Mouse (Mus musculus) liver, embryonic 12.5 days (tissue): ENCODE results near the gene Lrp5. TPM values are rescaled to one million over a fixed set of nuclear protein-coding genes. Genes with fewer than 3 reads are reported as not detected.
A peak's percentile ranks its signal among the peaks of the same experiment; 100 is the strongest.

Experiments used
- ATAC-seq: fragments of 200-750 bp; cut with Nextera tagmentation; 2 replicates; pipeline ENCODE4 v1.8.0; 2017; ENCODE audit warnings: moderate number of reproducible peaks, mild to moderate bottlenecking, moderate library complexity
- H3K27ac ChIP-seq: fragments of 300-500 bp; sonication (generic); 2 replicates; pipeline ENCODE4 v1.5.1; 2016; ENCODE audit warnings: mild to moderate bottlenecking
- H3K27me3 ChIP-seq: fragments of 300-500 bp; sonication (generic); replicated peaks from 2 replicates; pipeline ENCODE4 v1.6.1; 2016; ENCODE audit warnings: mild to moderate bottlenecking, moderate library complexity
- H3K36me3 ChIP-seq: fragments of 300-500 bp; sonication (generic); 2 replicates; pipeline ENCODE4 v1.6.1; 2016; ENCODE audit warnings: mild to moderate bottlenecking, moderate library complexity
- H3K4me1 ChIP-seq: fragments of 300-500 bp; sonication (generic); 2 replicates; pipeline ENCODE4 v1.6.1; 2016
- H3K4me2 ChIP-seq: fragments of 300-500 bp; sonication (generic); 2 replicates; pipeline ENCODE4 v1.6.1; 2016; ENCODE audit warnings: mild to moderate bottlenecking, moderate library complexity
- H3K4me3 ChIP-seq: fragments of 300-500 bp; sonication (generic); 2 replicates; pipeline ENCODE4 v1.5.1; 2016; ENCODE audit warnings: mild to moderate bottlenecking, moderate library complexity
- H3K9ac ChIP-seq: fragments of 300-500 bp; sonication (generic); 2 replicates; pipeline ENCODE4 v1.6.1; 2016; ENCODE audit warnings: mild to moderate bottlenecking, moderate library complexity
- H3K9me3 ChIP-seq: fragments of 300-500 bp; sonication (generic); replicated peaks from 2 replicates; pipeline ENCODE4 v1.6.1; 2016; ENCODE audit warnings: mild to moderate bottlenecking, moderate library complexity
- WGBS: fragments of 180-500 bp; shearing (Covaris S2); methylation state at CpG from one replicate; pipeline ENCODE4 v1.1.7; 2016; ENCODE audit not compliant: insufficient replicate concordance; 5-methylcytosine and 5-hydroxymethylcytosine counted together
- polyA plus RNA-seq: library from polyadenylated mRNA; unstranded; fragments of >200 nt; fragmentation: Nextera tagmentation; extraction: Ambion mirVana; gene quantifications from 2 replicates; pipeline ENCODE4 v1.2.1, GENCODE M21; 2016

Lrp5 gene
- polyA plus RNA-seq, 1 experiment from 2014 or later, result 2.7 TPM

DNA sequence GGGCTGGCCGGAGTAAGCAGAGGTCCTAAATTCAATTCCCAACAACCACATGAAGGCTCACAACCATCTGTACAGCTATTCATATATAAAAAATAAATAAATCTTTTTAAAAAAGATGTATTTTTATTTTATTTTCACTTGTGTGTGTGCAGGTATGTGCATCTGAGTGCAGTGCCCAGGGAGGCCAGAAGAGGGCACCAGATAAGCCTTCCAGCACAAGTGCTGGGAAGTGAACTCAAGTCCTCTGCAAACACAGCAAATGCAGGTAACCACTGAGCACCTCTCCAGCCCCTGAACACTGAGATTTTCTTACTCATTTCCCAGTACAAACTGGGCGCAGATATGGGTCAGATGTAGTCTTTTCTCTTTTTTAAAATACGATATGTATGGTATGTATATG is 35.1 kb downstream of the Lrp5 start:
- no peak overlapping the region for H3K27ac ChIP-seq
- H3K4me1 ChIP-seq, result peaks cover 31% of the 10 kb centered on the region
- 0 out of 2 replicates have a peak, but pooled peaks cover 5% of the 10 kb centered on the region for H3K9me3 ChIP-seq
- H3K9ac ChIP-seq, result no peak overlapping the region
- 86% methylated on average over 3 of the region's 3 CpGs for WGBS
- no peak overlapping the region for H3K4me3 ChIP-seq
- H3K4me2 ChIP-seq, result no peak overlapping the region
- H3K27me3 ChIP-seq, result no peaks in the 10 kb centered on the region
- peaks cover 63% of the 10 kb centered on the region for H3K36me3 ChIP-seq
- no peak for ATAC-seq

DNA sequence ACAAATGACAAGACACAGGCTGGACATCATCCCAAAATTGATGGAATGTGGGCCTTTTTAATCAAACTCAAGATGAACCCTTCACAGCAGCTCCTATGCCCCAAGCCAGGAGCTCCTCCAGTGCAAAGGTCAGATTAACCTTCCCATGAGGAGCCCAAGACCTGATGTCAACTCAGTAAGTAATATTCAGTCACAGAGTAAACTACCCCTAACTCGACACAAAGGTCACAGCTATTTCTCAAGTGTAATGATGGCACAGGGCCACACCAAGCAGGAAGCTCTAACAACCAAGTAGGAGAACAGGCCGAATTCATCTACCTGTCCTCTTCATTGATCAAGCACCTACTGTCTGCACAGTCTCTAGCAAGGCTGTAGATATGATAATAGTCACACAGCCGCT is 35.9 kb downstream of the Lrp5 start:
- Histone ChIP-seq H3K36me3 (peaks cover 71% of the 10 kb centered on the region), H3K9ac (no peak overlapping the region), H3K9me3 (0 out of 2 replicates have a peak, but pooled peaks cover 5% of the 10 kb centered on the region), H3K4me1 (peaks cover 27% of the 10 kb centered on the region), H3K27ac (no peak overlapping the region), H3K4me3 (no peak overlapping the region), H3K27me3 (no peaks in the 10 kb centered on the region), H3K4me2 (no peak overlapping the region)
- no peak for ATAC-seq
- WGBS, result 84% methylated on average over 3 of the region's 3 CpGs

DNA sequence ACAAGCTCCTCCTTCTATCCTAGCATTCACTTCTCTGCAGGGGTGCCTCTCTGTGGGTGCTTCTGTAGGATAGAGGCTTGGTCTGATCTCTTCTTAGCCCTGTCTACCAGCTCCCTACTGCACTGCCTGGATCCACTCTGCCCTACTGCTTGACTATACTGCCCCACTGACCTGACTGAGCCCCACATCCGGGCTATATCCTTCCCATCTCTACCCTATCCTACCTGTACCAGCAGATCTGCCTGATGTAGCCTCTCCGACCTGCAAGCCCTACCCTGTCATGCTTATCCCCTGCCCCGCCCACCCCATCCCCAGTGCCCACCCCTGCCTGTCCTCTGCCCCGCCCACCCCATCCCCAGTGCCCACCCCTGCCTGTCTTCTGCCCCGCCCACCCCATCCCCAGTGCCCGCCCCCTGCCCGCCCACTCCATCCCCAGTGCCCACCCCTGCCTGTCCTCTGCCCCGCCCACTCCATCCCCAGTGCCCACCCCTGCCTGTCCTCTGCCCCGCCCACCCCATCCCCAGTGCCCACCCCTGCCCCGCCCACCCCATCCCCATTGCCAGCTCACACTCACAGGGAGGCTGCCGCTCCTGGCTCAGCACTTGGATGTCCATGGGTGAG is 37.4 kb downstream of the Lrp5 start:
- H3K9me3 ChIP-seq, result 0 out of 2 replicates have a peak, but pooled peaks cover 5% of the 10 kb centered on the region
- H3K36me3 ChIP-seq, result peaks cover 85% of the 10 kb centered on the region
- ATAC-seq, result 0 out of 2 replicates have a peak, but pooled peaks have one; percentile 33
- no peak overlapping the region for H3K4me2 ChIP-seq
- H3K27me3 ChIP-seq, result no peaks in the 10 kb centered on the region
- no peak overlapping the region for H3K27ac ChIP-seq
- no peak overlapping the region for H3K4me3 ChIP-seq
- H3K9ac ChIP-seq, result no peak overlapping the region
- H3K4me1 ChIP-seq, result peaks cover 14% of the 10 kb centered on the region
- whole genome bisulfite sequencing, result 67% methylated on average over 9 of the region's 11 CpGs

DNA sequence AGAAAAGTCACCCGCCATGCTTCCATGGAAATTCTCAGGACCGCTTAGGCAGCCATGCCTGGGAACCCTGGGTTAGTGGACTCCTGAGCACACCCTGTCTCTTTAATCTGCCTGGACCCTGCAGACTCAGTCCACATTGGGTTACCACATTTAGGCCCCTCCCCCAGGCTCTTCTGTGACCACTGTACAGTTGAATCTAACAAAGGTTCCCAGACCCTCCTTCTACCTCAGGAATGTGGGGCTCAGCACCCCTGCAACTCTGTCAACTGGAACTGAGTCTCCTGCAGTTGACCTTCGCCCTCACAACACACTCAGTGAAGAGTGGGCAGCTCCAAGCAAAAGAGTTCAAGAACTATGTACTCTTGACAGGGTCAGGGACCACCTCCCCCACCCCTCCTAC is 38.4 kb downstream of the Lrp5 start:
- H3K4me3 ChIP-seq, result no peak overlapping the region
- peaks cover 11% of the 10 kb centered on the region for H3K4me1 ChIP-seq
- 0 out of 2 replicates have a peak, but pooled peaks cover 5% of the 10 kb centered on the region for H3K9me3 ChIP-seq
- H3K4me2 ChIP-seq, result no peak overlapping the region
- H3K27me3 ChIP-seq, result no peaks in the 10 kb centered on the region
- no peak overlapping the region for H3K27ac ChIP-seq
- H3K36me3 ChIP-seq, result peaks cover 87% of the 10 kb centered on the region
- ATAC-seq, result 0 out of 2 replicates have a peak, but pooled peaks have one; percentile 33
- WGBS, result 72% methylated on average over 3 of the region's 3 CpGs
- no peak overlapping the region for H3K9ac ChIP-seq

DNA sequence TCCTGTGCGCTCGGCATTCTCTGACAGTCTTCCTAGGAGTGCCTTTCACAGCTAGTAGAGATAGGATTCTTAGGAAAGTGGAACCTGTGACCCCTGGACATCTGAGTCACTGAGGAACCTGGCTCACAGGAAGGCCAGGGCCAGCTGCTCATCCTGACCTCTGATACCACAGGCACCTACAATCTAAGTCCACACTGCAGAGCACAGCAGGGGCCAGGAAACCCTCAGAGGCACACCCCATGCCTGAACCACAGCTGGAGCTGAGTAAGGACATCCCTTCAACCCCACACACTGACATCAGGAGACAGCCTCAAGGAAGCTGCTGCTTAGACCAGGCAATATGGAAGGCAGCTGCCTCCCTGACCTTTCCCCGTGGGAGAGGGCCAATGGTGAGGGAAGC is 40.6 kb downstream of the Lrp5 start:
- no peaks in the 10 kb centered on the region for H3K9me3 ChIP-seq
- H3K27me3 ChIP-seq, result no peaks in the 10 kb centered on the region
- H3K36me3 ChIP-seq, result peaks cover 84% of the 10 kb centered on the region
- ATAC-seq, result no peak
- no peak overlapping the region for H3K4me2 ChIP-seq
- no peak overlapping the region for H3K9ac ChIP-seq
- no peak overlapping the region for H3K4me3 ChIP-seq
- peaks cover 15% of the 10 kb centered on the region for H3K4me1 ChIP-seq
- 71% methylated on average over 3 of the region's 3 CpGs for WGBS
- 0 out of 2 replicates have a peak overlapping the region, but pooled peaks have one; percentile 2 for H3K27ac ChIP-seq

DNA sequence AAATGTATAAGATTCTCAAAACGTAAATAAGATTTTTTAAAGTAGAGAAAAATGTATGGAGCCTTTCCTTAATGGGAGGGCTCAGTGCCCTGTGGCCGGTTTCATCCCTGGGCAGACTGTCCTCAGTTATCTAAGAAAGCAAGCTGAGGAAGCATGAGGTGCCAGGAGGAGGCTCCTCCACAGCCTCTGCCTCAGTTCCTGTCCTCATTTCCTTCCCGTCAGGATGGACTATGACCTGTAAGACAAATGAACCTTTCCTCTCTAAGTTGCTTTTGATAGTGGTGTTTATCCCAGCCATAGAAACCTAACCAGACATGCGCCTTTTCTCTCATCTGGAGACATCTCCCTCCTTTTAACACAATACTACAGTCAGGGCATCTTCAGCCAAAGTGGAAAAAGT is 41.0 kb downstream of the Lrp5 start:
- ATAC-seq, result no peak
- no peak overlapping the region for H3K9ac ChIP-seq
- peaks cover 15% of the 10 kb centered on the region for H3K4me1 ChIP-seq
- no peak overlapping the region for H3K4me2 ChIP-seq
- no peaks in the 10 kb centered on the region for H3K27me3 ChIP-seq
- H3K4me3 ChIP-seq, result no peak overlapping the region
- H3K27ac ChIP-seq, result no peak overlapping the region
- WGBS, result 60% methylated on average over 4 of the region's 4 CpGs
- no peaks in the 10 kb centered on the region for H3K9me3 ChIP-seq
- peaks cover 79% of the 10 kb centered on the region for H3K36me3 ChIP-seq

DNA sequence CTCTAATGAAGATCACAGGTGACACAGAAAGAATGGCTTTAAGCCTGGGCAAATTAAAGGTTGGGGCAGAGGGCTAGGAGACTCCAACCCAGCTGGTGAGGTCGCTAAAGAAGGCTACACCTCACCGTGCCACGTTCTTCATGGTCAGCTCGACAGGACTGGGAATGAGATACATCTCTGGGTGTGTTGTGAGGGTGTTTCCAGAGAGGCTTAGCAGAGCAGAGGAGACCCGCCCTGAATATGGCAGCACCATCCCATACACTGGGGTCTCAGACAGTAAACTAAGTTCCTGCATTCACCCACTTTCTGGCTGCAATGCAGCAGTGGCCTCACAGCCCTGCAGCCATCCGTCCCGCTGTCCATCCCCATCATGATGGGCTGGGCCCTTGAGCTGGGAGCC is 46.8 kb downstream of the Lrp5 start:
- H3K4me1 ChIP-seq, result peaks cover 31% of the 10 kb centered on the region
- H3K27me3 ChIP-seq, result no peaks in the 10 kb centered on the region
- WGBS, result 75% methylated on average over 7 of the region's 7 CpGs
- no peaks in the 10 kb centered on the region for H3K9me3 ChIP-seq
- no peak overlapping the region for H3K9ac ChIP-seq
- peaks cover 60% of the 10 kb centered on the region for H3K36me3 ChIP-seq
- no peak for ATAC-seq
- H3K4me3 ChIP-seq, result no peak overlapping the region
- no peak overlapping the region for H3K4me2 ChIP-seq
- H3K27ac ChIP-seq, result no peak overlapping the region

DNA sequence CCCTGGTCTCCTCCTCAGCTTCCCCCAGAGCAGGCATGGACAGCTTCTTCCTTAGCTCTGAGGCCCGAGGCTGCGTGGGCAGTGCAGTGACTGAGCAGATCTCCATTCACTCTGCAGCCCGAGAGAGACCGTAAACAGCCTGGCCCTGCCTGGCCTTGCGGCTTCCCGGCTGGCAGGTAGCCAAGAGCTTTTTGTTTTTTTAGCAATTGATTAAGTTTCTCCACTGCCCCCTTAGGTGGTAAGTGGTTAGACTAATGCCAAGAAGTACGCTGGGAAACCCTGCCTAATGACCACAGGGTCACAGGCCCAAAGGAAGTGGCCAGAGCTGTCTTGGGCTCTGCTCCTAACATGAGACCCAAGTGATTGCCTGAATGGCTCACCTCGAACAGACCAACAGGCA is 47.7 kb downstream of the Lrp5 start:
- Histone ChIP-seq H3K4me3 (no peak overlapping the region), H3K36me3 (peaks cover 54% of the 10 kb centered on the region), H3K9ac (no peak overlapping the region), H3K27ac (peak overlapping the region; percentile 59; the same call in 1 of the 2 replicates), H3K9me3 (no peaks in the 10 kb centered on the region), H3K4me2 (no peak overlapping the region), H3K4me1 (peaks cover 31% of the 10 kb centered on the region), H3K27me3 (no peaks in the 10 kb centered on the region)
- 59% methylated on average over 8 of the region's 8 CpGs for WGBS
- ATAC-seq, result peak; percentile 36; the same call in 1 of the 2 replicates

DNA sequence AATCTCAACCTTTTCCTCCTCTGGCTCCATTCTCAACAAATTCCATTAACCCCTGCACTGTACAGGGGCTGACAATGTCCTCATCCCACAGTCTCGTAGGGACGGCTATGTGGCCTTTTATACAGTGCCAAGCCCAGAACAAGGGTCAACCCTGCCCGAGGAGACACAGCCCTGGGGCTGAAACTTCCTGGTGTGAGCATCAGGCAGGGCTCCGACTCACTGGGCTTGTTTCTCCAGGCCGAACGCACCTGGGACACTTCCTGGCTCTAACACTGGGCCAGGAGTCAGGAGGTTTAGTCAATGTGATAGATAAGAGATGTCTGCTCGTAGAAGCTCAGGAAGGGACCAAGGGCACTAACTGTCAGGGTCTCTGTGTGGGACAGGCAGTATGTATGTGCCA is 54.3 kb downstream of the Lrp5 start:
- H3K9me3 ChIP-seq, result no peaks in the 10 kb centered on the region
- 67% methylated on average over 7 of the region's 7 CpGs for WGBS
- peaks cover 58% of the 10 kb centered on the region for H3K36me3 ChIP-seq
- H3K9ac ChIP-seq, result no peak overlapping the region
- H3K4me2 ChIP-seq, result no peak overlapping the region
- H3K27ac ChIP-seq, result no peak overlapping the region
- no peaks in the 10 kb centered on the region for H3K27me3 ChIP-seq
- no peak overlapping the region for H3K4me3 ChIP-seq
- peaks cover 14% of the 10 kb centered on the region for H3K4me1 ChIP-seq
- no peak for ATAC-seq

DNA sequence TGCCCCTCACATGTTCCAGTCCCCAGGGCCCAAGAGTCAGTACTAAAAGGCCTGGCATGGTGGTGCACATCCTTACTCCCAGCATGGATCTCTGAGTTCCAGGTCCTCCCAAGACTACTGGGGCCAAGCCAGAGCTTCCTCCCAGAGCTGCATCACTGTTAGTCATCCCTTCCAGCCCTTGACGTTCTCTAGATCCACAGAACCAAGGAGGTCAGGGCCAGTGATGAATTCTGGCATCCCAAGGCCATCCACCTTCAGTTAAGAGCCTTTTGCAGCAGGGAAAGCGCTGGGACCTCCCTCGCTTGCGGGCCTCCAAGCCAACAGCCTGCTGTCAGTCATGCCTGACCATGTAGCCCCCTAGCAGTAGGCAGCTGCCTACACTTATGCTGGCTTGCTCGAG is 54.9 kb downstream of the Lrp5 start:
- ATAC-seq, result no peak
- H3K4me2 ChIP-seq, result no peak overlapping the region
- peaks cover 14% of the 10 kb centered on the region for H3K4me1 ChIP-seq
- H3K27me3 ChIP-seq, result no peaks in the 10 kb centered on the region
- H3K27ac ChIP-seq, result no peak overlapping the region
- no peak overlapping the region for H3K4me3 ChIP-seq
- H3K9ac ChIP-seq, result no peak overlapping the region
- peaks cover 63% of the 10 kb centered on the region for H3K36me3 ChIP-seq
- 78% methylated on average over 5 of the region's 5 CpGs for WGBS
- H3K9me3 ChIP-seq, result no peaks in the 10 kb centered on the region

DNA sequence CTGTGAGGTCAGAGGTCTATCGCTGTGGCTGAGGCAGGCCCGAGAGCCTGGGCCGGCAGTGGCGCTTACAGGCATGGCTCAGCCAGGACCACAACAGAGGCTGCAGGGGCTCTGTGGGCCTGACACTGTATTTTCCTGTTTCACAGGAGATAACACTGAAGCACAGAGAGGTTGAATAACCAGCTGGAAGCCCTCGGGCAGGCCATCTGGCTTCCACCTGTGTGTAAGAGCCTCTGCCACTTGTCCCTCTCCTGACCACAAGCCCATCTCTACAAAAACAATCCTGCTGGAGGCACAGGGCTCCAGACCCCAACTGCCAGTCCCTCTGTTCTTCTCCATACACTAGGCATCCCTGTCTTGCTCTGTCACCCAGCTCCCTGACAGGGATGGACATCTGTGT is 55.9 kb downstream of the Lrp5 start:
- peaks cover 66% of the 10 kb centered on the region for H3K36me3 ChIP-seq
- no peak overlapping the region for H3K9ac ChIP-seq
- peaks cover 14% of the 10 kb centered on the region for H3K4me1 ChIP-seq
- no peak for ATAC-seq
- no peak overlapping the region for H3K27ac ChIP-seq
- H3K9me3 ChIP-seq, result no peaks in the 10 kb centered on the region
- H3K4me3 ChIP-seq, result no peak overlapping the region
- WGBS, result 68% methylated on average over 5 of the region's 5 CpGs
- no peaks in the 10 kb centered on the region for H3K27me3 ChIP-seq
- H3K4me2 ChIP-seq, result no peak overlapping the region

DNA sequence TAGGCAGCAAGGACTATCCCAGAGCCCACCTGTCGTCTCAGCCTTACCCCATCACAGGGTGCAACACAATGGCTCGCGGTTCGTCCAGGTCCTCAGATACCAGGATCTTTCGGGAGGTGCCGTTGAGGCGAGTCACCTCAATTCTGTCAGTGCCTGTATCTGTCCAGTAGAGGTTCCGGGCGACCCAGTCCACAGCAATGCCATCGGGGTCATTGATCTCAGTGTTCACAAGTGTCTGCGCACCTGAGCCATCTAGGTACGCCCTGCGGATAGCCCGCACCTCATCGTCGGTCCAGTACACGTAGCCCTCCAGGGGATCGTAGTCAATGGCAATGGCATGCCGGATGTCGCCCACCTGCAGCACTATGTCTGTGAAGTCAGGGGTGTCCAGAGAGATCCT is 56.3 kb downstream of the Lrp5 start:
- Histone ChIP-seq H3K27ac (no peak overlapping the region), H3K36me3 (peaks cover 68% of the 10 kb centered on the region), H3K4me1 (peaks cover 11% of the 10 kb centered on the region), H3K4me2 (no peak overlapping the region), H3K9me3 (no peaks in the 10 kb centered on the region), H3K9ac (no peak overlapping the region), H3K4me3 (no peak overlapping the region), H3K27me3 (no peaks in the 10 kb centered on the region)
- ATAC-seq, result no peak
- WGBS, result 90% methylated on average over 20 of the region's 20 CpGs

DNA sequence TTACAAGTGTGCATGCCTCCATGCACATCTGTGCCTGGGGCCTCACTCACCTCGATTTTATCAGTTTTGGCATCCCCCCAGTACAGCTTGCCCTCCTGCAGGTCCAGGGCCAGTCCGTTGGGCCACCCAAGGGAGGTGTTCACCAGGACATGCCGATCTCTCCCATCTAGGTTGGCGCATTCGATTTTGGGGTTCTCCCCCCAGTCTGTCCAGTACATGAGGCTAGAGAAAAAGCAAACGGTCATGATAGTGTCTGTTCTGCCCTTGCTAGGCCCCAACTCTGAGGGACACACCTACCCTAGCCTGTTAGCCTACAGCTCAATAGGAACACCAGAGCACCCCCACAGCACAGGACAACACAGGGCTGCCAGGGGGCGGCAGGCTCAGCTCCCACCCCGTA is 58.1 kb downstream of the Lrp5 start:
- Histone ChIP-seq H3K4me1 (0 out of 2 replicates have a peak, but pooled peaks cover 6% of the 10 kb centered on the region), H3K9ac (no peak overlapping the region), H3K9me3 (no peaks in the 10 kb centered on the region), H3K4me2 (no peak overlapping the region), H3K27me3 (no peaks in the 10 kb centered on the region), H3K27ac (no peak overlapping the region), H3K36me3 (peaks cover 72% of the 10 kb centered on the region), H3K4me3 (no peak overlapping the region)
- 78% methylated on average over 8 of the region's 8 CpGs for WGBS
- no peak for ATAC-seq
